Mouse (Mus musculus) CH12F3 (cell line): ENCODE measurements around the gene Zfp652.
"Not testable (repeated sequence)": the region's sequence is repeated elsewhere in the genome, so short reads cannot be mapped to it uniquely, and the experiment has no call there.

Experiments used
- in situ Hi-C: fragments of 300-500 bp; cut with MboI; formaldehyde crosslinking; loops from 2 replicates; pipeline ENCODE4 v1.14.3; 2020; ENCODE audit warnings: low sequenced_read_pairs

Gene Zfp652

GRCm38 (mm10) chr11:95712563-95713224 is at the start of gene Zfp652:
Gene Zfp652, plus strand, starts transcription at chr11:95712673.
- in situ Hi-C loops: no loop called here

- in situ Hi-C loops: no loop called here
These were observed 45.8 kb upstream of the Zfp652 start, which contains the start of gene Phb for GRCm38 (mm10) chr11:95666529-95667149. Gene Phb, plus strand, starts transcription at chr11:95666957.

- in situ Hi-C loops: no loop called here
These were observed 45.3 kb upstream of the Zfp652 start for GRCm38 (mm10) chr11:95667177-95667576.

GRCm38 (mm10) chr11:95668086-95668485 is 44.4 kb upstream of the Zfp652 start:
- in situ Hi-C loops: not testable (repeated sequence)

- in situ Hi-C loops: no loop called here
These were observed 37.0 kb upstream of the Zfp652 start for GRCm38 (mm10) chr11:95675498-95675897.

GRCm38 (mm10) chr11:95676307-95676706 is 36.2 kb upstream of the Zfp652 start:
- in situ Hi-C loops: no loop called here

- in situ Hi-C loops: no loop called here
These were observed 34.4 kb upstream of the Zfp652 start for GRCm38 (mm10) chr11:95677925-95678701.

GRCm38 (mm10) chr11:95681995-95682601 is 30.4 kb upstream of the Zfp652 start:
- in situ Hi-C loops: no loop called here

- in situ Hi-C loops: no loop called here
These were observed 29.5 kb upstream of the Zfp652 start for GRCm38 (mm10) chr11:95682946-95683345.

- in situ Hi-C loops: loop anchor here (5.0 kb wide), 1 partner anchor 66 kb away; no protein-coding TSS in a partner anchor
These were observed 26.4 kb upstream of the Zfp652 start for GRCm38 (mm10) chr11:95686031-95686430.

- in situ Hi-C loops: loop anchor here (5.0 kb wide), 1 partner anchor 65 kb away; no protein-coding TSS in a partner anchor
These were observed 25.3 kb upstream of the Zfp652 start for GRCm38 (mm10) chr11:95687084-95687656.

- in situ Hi-C loops: loop anchor here (5.0 kb wide), 1 partner anchor 64 kb away; no protein-coding TSS in a partner anchor
These were observed 24.0 kb upstream of the Zfp652 start for GRCm38 (mm10) chr11:95688515-95688914.

- in situ Hi-C loops: loop anchor here (5.0 kb wide), 1 partner anchor 63 kb away; no protein-coding TSS in a partner anchor
These were observed 23.5 kb upstream of the Zfp652 start for GRCm38 (mm10) chr11:95688981-95689380.

- in situ Hi-C loops: loop anchor here (5.0 kb wide), 1 partner anchor 63 kb away; no protein-coding TSS in a partner anchor
These were observed 22.9 kb upstream of the Zfp652 start for GRCm38 (mm10) chr11:95689544-95689943.

GRCm38 (mm10) chr11:95698541-95698940 is 13.9 kb upstream of the Zfp652 start:
- in situ Hi-C loops: no loop called here

- in situ Hi-C loops: no loop called here
These were observed 11.4 kb upstream of the Zfp652 start for GRCm38 (mm10) chr11:95700778-95701739.

- in situ Hi-C loops: no loop called here
These were observed 8.2 kb upstream of the Zfp652 start for GRCm38 (mm10) chr11:95704032-95704969.

- in situ Hi-C loops: no loop called here
These were observed 7.5 kb upstream of the Zfp652 start for GRCm38 (mm10) chr11:95704970-95705330.
